Mouse (Mus musculus): Measurements from ENCODE around the gene Lamc1.

The Lamc1 gene

GRCm38 (mm10) chr1:153191943-153192329 lies 140.7 kb downstream of the Lamc1 start:
- no peak for DNase-seq (ENCODE audit: low spot score in 2 of 2)

- no peak for DNase-seq (ENCODE audit: low spot score in 2 of 2)
Observed at GRCm38 (mm10) chr1:153191237-153191942, 141.2 kb downstream of the Lamc1 start.

- no peak for DNase-seq (ENCODE audit: low spot score in 2 of 2)
Observed at GRCm38 (mm10) chr1:153188081-153188480, 144.5 kb downstream of the Lamc1 start.

GRCm38 (mm10) chr1:153185828-153186803 lies 146.5 kb downstream of the Lamc1 start, which contains the start of gene Lamc2:
Gene Lamc2, minus strand, starts transcription at chr1:153186447.
- no peak for DNase-seq (ENCODE audit: low spot score in 2 of 2)

GRCm38 (mm10) chr1:153180586-153181289 lies 151.8 kb downstream of the Lamc1 start:
- DNase-seq (ENCODE audit: low spot score in 2 of 2), result no peak

GRCm38 (mm10) chr1:153180160-153180559 lies 152.4 kb downstream of the Lamc1 start:
- DNase-seq (ENCODE audit: low spot score in 2 of 2), result no peak

- no peak for DNase-seq (ENCODE audit: low spot score in 2 of 2)
Observed at GRCm38 (mm10) chr1:153174801-153175200, 157.8 kb downstream of the Lamc1 start.

GRCm38 (mm10) chr1:153173276-153173675 lies 159.3 kb downstream of the Lamc1 start:
- no peak for DNase-seq (ENCODE audit: low spot score in 2 of 2)

GRCm38 (mm10) chr1:153172291-153172731 lies 160.3 kb downstream of the Lamc1 start:
- no peak for DNase-seq (ENCODE audit: low spot score in 2 of 2)

GRCm38 (mm10) chr1:153171011-153171410 lies 161.6 kb downstream of the Lamc1 start:
- no peak for DNase-seq (ENCODE audit: low spot score in 2 of 2)
